Mouse (Mus musculus): Measurements from ENCODE around the gene Ddx54. TPM values are rescaled to one million over a fixed set of nuclear protein-coding genes. Genes with fewer than 3 reads are reported as not detected.

Gene Ddx54
- total RNA-seq, 1 experiment = 90.7 TPM

DNA sequence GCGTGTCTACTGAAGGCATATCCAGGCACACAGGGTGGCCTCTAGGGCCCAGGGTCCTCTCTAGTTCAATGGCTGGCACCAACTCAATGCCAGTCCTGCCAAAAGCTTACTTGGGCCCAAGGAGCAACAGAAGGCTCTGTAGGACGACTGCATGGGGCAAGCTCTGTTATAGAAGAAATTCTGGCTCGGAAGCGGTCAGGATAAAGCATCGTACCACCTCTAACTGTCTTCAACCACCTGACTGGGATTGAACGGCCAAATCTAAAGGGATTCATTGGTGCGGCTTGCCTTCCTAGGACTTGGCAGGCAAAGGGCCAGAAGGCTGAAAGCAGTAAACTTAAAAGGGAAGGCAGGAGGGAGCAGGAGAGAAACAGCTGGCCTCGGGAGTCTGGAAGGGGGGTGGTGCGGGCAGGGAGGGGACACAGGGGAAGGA is 44.2 kb upstream of the Ddx54 start:
- in situ Hi-C loops (cut with MboI; ENCODE audit: low sequenced_read_pairs in 2 of 2, unreplicated experiment in 2 of 2) = no loop called here
- H3K4me1 ChIP-seq (ENCODE audit: control insufficient read depth in 2 of 2, insufficient read depth in 2 of 2, low read length in 2 of 2, poor library complexity in 1 of 2) = peaks cover 2 to 6% of the 10 kb centered on the region in 2 experiments; a peak in 3 of 4 replicates
- H3K27ac ChIP-seq (ENCODE audit: insufficient read depth, low read depth, low read length, poor library complexity, severe bottlenecking) = no peak overlapping the region
- H3K4me3 ChIP-seq (ENCODE audit: insufficient read depth in 1 of 2, low read depth in 1 of 2, low read length in 2 of 2, poor library complexity in 1 of 2, severe bottlenecking in 1 of 2) = no peak overlapping the region
- H3K9me3 ChIP-seq (ENCODE audit: control insufficient read depth, insufficient read depth, low read depth, low read length) = no peaks in the 10 kb centered on the region
- no peak for TF ChIP-seq CHD2 (IDR thresholded peaks at IDR 0.05; ENCODE audit: low read depth, low read length)
- TF ChIP-seq HCFC1 (IDR thresholded peaks at IDR 0.05; ENCODE audit: borderline replicate concordance, insufficient read depth, low read length) = no peak
- no peak for TF ChIP-seq ZNF384 (IDR thresholded peaks at IDR 0.05; ENCODE audit: low read depth, low read length)
- no peak for TF ChIP-seq MAFK (IDR thresholded peaks at IDR 0.05; ENCODE audit: insufficient read depth, low read depth, low read length)
- no peak for TF ChIP-seq ZC3H11A (IDR thresholded peaks at IDR 0.05; ENCODE audit: borderline replicate concordance, low read depth, low read length)
- no peaks in the 10 kb centered on the region for H3K36me3 ChIP-seq (ENCODE audit: control insufficient read depth, insufficient read depth, low read length, poor library complexity, severe bottlenecking)
- H3K9ac ChIP-seq (ENCODE audit: insufficient read depth, low read depth, low read length, poor library complexity, severe bottlenecking) = no peak overlapping the region
- DNase-seq (ENCODE audit: low read depth, low spot score) = no peak

DNA sequence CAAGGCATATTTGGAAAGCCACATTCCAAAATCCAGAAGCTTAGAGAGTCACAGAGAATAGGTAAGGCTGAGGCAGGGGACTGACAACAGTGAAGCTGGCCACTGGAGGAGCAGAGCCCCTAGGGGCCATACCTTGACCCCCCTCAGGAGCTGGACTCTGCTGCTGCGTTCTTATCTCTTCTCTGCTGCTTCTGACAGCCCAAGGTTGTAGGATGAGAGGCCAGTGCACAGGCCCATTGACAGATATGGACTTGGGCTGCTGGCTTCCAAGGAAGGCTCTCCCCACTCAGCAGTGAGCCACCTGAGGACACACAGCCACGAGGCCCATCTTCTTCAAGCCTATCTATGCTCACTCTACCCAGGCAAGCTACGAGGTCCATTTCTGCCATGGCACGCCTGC is 43.6 kb upstream of the Ddx54 start:
- Histone ChIP-seq H3K4me1 (ENCODE audit: control insufficient read depth in 2 of 2, insufficient read depth in 2 of 2, low read length in 2 of 2, poor library complexity in 1 of 2) (peaks cover 2 to 5% of the 10 kb centered on the region in 2 experiments; a peak in 3 of 4 replicates), H3K27ac (ENCODE audit: insufficient read depth, low read depth, low read length, poor library complexity, severe bottlenecking) (no peak overlapping the region), H3K9ac (ENCODE audit: insufficient read depth, low read depth, low read length, poor library complexity, severe bottlenecking) (no peak overlapping the region), H3K36me3 (ENCODE audit: control insufficient read depth, insufficient read depth, low read length, poor library complexity, severe bottlenecking) (no peaks in the 10 kb centered on the region), H3K9me3 (ENCODE audit: control insufficient read depth, insufficient read depth, low read depth, low read length) (no peaks in the 10 kb centered on the region), H3K4me3 (ENCODE audit: insufficient read depth in 1 of 2, low read depth in 1 of 2, low read length in 2 of 2, poor library complexity in 1 of 2, severe bottlenecking in 1 of 2) (no peak overlapping the region)
- no peak for TF ChIP-seq ZC3H11A (IDR thresholded peaks at IDR 0.05; ENCODE audit: borderline replicate concordance, low read depth, low read length)
- no peak for TF ChIP-seq HCFC1 (IDR thresholded peaks at IDR 0.05; ENCODE audit: borderline replicate concordance, insufficient read depth, low read length)
- no peak for TF ChIP-seq CHD2 (IDR thresholded peaks at IDR 0.05; ENCODE audit: low read depth, low read length)
- no peak for TF ChIP-seq MAFK (IDR thresholded peaks at IDR 0.05; ENCODE audit: insufficient read depth, low read depth, low read length)
- TF ChIP-seq ZNF384 (IDR thresholded peaks at IDR 0.05; ENCODE audit: low read depth, low read length) = no peak
- in situ Hi-C loops (cut with MboI; ENCODE audit: low sequenced_read_pairs in 2 of 2, unreplicated experiment in 2 of 2) = no loop called here
- DNase-seq (ENCODE audit: low read depth, low spot score) = no peak

DNA sequence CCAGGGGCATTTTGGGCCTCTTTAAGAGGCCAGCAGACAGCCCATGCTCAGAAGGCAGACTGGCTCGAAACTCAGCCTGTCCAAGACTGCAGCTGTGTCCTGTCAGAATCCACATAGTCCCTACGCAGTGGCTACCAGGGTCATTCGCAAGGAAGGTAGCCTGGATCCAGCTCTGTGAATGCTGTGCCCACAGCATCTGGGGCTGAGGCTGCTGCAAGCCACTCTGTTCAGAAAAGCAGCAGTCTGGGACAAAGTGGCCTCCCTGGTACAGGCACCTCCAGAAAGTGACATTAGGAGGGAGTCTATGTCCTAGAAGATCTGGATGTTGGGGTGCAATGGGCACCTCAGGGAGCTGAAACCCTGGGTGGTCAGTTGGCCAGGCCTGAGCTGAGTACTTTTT is 42.7 kb upstream of the Ddx54 start:
- H3K4me1 ChIP-seq (ENCODE audit: control insufficient read depth in 2 of 2, insufficient read depth in 2 of 2, low read length in 2 of 2, poor library complexity in 1 of 2) = peaks cover 0 to 2% of the 10 kb centered on the region in 2 experiments; a peak in 1 of 4 replicates
- H3K36me3 ChIP-seq (ENCODE audit: control insufficient read depth, insufficient read depth, low read length, poor library complexity, severe bottlenecking) = no peaks in the 10 kb centered on the region
- no peak for TF ChIP-seq MAFK (IDR thresholded peaks at IDR 0.05; ENCODE audit: insufficient read depth, low read depth, low read length)
- TF ChIP-seq CHD2 (IDR thresholded peaks at IDR 0.05; ENCODE audit: low read depth, low read length) = no peak
- TF ChIP-seq ZC3H11A (IDR thresholded peaks at IDR 0.05; ENCODE audit: borderline replicate concordance, low read depth, low read length) = no peak
- TF ChIP-seq HCFC1 (IDR thresholded peaks at IDR 0.05; ENCODE audit: borderline replicate concordance, insufficient read depth, low read length) = no peak
- TF ChIP-seq ZNF384 (IDR thresholded peaks at IDR 0.05; ENCODE audit: low read depth, low read length) = no peak
- no peak for DNase-seq (ENCODE audit: low read depth, low spot score)
- no peak overlapping the region for H3K4me3 ChIP-seq (ENCODE audit: insufficient read depth in 1 of 2, low read depth in 1 of 2, low read length in 2 of 2, poor library complexity in 1 of 2, severe bottlenecking in 1 of 2)
- no peak overlapping the region for H3K9ac ChIP-seq (ENCODE audit: insufficient read depth, low read depth, low read length, poor library complexity, severe bottlenecking)
- no peaks in the 10 kb centered on the region for H3K9me3 ChIP-seq (ENCODE audit: control insufficient read depth, insufficient read depth, low read depth, low read length)
- in situ Hi-C loops (cut with MboI; ENCODE audit: low sequenced_read_pairs in 2 of 2, unreplicated experiment in 2 of 2) = no loop called here
- H3K27ac ChIP-seq (ENCODE audit: insufficient read depth, low read depth, low read length, poor library complexity, severe bottlenecking) = no peak overlapping the region

GRCm38 (mm10) chr5:120570289-120570897 is 42.1 kb upstream of the Ddx54 start:
- H3K36me3 ChIP-seq (ENCODE audit: control insufficient read depth, insufficient read depth, low read length, poor library complexity, severe bottlenecking) = no peaks in the 10 kb centered on the region
- no peak overlapping the region for H3K4me3 ChIP-seq (ENCODE audit: insufficient read depth in 1 of 2, low read depth in 1 of 2, low read length in 2 of 2, poor library complexity in 1 of 2, severe bottlenecking in 1 of 2)
- H3K9me3 ChIP-seq (ENCODE audit: control insufficient read depth, insufficient read depth, low read depth, low read length) = no peaks in the 10 kb centered on the region
- no peak for DNase-seq (ENCODE audit: low read depth, low spot score)
- H3K27ac ChIP-seq (ENCODE audit: insufficient read depth, low read depth, low read length, poor library complexity, severe bottlenecking) = no peak overlapping the region
- no peak overlapping the region for H3K9ac ChIP-seq (ENCODE audit: insufficient read depth, low read depth, low read length, poor library complexity, severe bottlenecking)
- in situ Hi-C loops (cut with MboI; ENCODE audit: low sequenced_read_pairs in 2 of 2, unreplicated experiment in 2 of 2) = no loop called here
- no peak for TF ChIP-seq MAFK (IDR thresholded peaks at IDR 0.05; ENCODE audit: insufficient read depth, low read depth, low read length)
- no peaks in the 10 kb centered on the region; a peak in 1 of 4 replicates for H3K4me1 ChIP-seq (ENCODE audit: control insufficient read depth in 2 of 2, insufficient read depth in 2 of 2, low read length in 2 of 2, poor library complexity in 1 of 2)

Data from ES-E14 (cell line).